Mouse (Mus musculus) kidney, adult 11 months (tissue): ENCODE measurements at regions not wholly inside any gene's neighbourhood (a gene's known extent, or its start where the extent isn't known, plus 50 kb on each side); places are given as distances from the start of the nearest gene placed in this dataset.
A peak's percentile ranks its signal among the peaks of the same experiment; 100 is the strongest.

Source experiments
- DNase-seq: peaks from one replicate; pipeline ENCODE4 v3.0.0; 2022

DNA sequence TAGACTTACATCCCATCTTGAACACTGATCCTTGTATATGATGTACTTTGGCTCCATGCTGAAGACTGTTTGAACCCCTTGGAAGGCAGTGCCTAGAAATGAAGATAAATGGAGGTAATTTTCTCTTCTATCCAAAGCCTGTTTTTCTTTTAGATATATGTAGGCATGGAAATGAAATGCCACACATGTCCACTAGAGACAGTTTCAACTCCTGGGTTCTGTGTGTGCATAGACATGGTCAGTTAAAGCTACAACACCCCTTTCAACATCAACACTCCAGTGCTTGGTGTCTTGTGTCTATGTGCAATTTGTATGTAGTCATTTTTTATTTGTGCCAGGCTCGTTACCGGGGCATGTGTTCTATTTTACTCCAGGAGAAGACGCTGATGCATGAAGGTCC, 179.7 kb upstream of the Lpp start:
- DNase-seq, result no peak

DNA sequence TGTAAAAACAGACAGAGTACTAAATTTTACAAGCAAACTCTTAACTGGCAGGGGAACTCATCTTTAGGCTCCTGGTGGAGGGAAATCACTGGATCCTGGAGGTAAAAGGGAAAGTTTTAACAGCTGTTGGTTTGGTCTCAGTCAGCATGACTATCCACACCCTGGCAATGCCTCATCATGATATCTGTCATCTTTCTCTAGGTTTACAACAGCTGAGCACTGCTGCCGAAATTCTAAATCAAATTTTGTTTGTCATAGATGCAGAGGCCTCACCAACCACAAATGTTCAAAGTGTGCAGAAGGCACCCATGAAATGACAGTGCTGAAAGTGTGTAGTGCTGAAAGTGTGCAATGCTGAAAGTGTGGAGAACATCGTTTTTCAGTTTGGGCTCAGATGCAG, 180.6 kb upstream of the Lpp start:
- no peak for DNase-seq

DNA sequence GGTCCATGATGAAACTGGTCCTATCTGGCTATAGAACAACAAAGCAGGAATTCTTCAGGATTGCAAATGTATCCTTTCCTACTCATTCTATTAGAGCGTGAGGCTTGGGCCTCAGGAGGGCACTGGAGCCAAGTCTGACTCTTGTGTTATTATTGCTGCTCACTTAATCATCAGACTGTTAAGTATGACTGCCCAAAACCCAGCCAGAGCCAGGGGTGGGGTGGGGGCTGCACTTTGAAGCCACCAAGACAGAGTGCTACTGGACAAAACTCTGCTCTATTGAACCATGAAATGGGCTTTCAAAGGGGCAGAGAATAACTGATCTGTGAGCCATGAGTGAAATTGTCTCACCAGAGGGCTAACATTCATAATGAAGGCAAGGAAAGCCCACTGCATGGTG, 181.7 kb upstream of the Lpp start:
- DNase-seq, result no peak

DNA sequence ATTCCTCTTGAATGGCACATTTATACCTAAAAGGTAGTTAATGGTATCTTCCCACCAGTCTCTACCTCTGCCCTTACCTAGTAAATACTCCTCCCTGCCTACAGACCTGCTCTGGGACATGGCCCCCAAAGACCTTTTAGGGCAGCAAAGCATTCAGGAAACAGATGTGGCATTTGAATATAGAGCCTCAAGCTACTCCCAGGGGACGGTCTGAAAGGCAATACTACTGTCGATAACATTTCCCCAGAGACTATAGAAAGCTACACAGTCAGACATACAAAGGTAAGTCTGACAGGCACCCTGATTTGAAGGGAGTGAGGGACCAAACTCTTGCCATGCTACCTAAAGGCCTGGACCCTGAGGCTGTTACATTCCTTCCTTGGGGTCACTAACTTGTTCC, 184.4 kb upstream of the Lpp start:
- no peak for DNase-seq

DNA sequence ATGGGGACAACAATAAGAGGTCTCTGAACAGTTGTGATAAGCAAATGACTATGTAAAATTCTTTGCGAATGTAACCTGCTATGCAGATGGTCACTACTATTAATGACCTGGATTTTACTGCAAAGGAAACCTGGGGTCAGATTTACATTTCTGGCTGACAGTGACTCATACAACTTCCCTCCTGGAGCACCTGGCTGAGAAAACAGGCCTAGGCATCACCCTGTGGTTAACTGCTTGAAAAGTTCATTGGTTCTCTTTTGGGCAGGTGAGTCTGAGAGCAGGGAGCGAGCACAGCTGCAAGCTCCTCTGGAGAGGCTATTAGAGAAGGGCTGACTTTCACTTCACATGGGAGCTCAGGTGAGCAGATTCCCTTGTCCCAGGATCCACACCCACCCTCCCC, 185.2 kb upstream of the Lpp start:
- no peak for DNase-seq

DNA sequence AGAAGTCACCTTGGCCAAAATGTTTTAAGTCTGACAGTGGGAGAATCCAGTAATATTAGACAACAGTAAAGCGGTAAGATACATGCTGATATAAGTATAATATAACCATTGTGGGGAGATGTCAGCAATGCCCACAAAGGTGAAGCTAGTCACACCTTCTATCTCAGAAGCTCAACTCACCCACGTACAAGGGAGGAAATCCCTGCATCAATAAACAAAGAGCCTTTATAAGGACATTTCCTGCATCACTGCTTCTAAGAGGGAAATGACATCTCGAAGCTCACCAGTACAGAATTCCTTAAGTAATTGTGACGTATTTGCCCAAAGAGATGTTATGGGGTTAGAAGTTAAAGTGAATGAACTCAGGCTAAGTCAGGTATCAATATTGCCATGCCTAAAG, 186.3 kb upstream of the Lpp start:
- no peak for DNase-seq

DNA sequence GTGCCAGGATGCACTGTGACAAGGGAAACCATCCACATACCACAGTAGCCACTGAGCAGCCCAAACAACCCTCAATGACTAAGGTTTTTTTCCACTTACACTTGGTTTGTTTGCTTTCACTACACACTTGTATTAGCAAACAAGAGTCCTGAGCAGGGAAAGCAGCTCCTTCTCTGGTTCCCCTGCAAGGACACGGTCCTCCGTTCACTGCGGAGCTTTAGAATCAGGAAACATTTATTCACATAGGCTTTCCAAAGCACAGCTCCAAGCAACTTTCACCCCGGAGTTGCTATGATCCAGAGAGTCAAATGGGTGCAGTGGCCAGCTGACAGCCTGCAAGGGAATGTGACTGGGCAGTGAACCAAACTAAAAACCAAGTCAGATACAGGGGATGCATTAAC, 186.8 kb upstream of the Lpp start:
- peak; percentile 37 for DNase-seq

DNA sequence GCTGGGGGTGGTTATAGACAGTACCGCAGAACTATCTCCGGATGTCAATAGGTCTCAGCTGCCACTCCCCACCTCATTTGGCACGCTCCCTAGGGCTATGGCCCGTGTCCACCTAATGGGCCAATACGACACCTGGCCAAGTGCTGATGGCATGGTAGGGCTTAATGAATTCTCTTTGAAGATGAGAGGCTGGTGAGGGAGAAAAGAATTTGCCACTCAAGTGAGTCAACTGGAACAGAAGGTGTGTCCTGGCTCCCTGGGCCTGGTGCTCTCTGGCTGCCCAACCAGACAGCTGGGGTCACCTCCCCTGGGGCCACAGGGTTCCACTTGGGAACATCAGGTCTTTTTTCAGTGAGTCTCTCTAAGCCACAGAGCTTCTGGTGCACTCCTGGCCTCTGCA, 187.7 kb upstream of the Lpp start:
- peak; percentile 45 for DNase-seq

DNA sequence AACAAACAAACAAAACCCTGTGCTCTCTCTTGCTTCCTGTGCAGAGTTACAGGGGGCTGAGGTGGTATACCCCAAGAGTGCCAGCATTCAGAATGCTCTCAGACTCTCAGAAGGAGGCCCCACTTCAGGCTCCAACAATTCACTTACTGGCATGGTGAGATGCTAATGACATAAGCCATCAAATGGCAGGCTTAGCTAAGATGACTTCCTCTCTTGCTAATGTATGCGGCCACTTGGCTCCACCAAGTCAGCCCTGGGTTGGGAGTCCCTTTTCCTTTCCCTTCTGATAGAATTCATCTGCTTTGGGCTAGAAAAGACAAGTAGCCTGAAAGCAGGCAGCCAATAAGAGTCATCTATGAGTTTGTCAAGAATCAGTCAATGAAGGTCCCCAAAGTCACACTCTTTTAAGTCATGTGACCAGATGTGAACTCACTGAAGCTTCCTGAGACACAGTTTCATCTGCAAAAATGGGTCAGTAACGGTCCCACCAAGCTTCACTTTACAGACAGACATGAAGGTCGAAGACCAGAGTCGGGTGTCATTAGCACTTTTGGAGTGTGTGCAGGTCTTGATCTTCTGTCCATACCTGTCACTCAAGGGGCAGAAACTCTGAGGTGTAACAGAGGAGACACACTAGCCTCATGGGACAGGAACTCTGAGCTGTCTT, 189.1 kb upstream of the Lpp start:
- no peak for DNase-seq

DNA sequence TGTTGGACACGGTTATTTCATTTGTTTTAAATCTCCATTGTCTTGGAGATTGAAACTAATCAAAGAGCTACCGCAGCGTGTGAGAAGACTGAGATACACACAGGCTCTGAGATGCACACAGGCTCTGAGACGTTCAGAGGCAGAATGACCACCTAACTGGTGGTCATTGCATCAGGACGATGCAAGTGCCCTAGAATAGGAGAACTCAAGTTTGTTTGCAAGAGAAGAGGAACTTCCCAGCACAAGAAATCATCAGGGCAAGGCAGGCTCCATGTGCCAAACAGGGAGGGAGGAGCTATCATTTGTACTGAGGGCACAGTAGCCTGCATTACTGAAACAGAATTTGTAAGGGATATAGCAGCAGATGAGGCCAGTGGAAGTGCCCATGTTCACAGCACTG, 190.7 kb upstream of the Lpp start:
- no peak for DNase-seq

DNA sequence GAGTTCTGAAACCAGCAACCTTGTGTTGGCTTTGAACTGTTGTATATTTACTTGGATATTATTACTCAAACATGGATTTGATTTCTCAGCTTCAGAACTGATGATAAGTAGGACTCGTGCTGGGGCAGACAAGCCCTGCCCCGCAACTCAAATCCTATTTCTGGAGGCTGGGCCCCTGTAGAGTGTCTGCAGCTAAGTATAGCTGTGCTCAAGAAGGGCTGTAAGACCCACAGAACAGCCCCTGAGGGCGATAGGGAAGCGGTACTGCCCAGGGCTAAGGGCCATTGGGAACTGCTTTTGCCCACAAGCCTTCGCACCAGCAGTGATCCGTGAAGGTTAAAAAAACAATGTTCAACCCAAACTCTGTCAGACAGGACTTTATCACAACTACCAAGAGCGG, 191.9 kb upstream of the Lpp start:
- DNase-seq, result no peak

DNA sequence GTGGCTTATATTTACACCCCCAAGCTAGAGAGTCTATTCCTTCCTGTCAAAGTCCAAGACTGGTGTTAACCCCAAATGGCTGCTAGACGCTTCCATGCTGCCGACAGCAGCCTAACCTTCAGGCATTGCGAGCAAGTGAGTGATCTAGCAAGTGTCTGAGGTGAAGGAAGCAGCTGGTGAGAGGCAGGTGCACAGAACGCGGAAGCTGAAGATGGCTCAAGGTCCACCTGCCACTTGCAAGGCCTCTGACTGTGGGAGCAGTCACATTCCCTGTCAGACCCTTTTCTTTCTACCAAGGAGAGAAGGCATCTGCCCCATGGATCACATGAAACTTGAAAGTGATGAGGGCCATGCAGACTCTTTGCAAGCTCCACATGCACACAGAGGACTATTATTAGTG, 193.1 kb upstream of the Lpp start:
- no peak for DNase-seq

DNA sequence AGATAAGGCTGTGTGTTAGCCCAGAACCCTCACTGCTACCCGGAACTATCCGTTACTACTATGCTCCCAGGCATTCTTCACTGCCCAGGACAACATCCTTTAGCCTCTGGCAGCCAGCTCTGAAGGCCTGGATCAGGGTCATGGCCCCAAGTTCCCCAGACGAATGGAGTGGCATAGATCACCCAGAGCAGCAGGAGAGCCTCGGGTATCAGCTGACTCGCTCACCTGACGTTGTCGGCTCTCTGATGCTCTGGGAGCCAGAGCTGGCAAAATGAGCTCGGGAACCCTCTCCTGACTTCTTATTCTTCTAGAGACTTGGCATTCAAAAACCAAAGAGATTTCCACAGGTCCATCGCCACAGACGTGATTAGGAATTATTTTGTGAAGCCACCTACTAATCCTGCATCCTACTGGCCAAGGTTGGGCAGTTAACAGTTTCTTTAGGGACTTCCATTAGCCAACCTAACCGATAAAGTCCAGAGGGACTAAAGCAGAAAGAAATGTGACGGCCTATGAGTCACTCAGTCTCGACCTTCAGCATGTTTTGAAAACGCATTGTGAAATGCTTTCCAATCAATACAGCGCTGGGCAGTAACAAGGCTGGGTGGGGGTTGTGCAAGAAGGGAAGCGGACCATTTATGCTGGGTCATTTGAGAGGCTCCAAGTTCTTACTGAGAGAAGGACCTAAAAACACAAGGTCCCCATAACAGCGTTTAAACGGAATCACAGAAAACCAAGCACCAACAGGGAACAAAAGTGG, 193.7 kb upstream of the Lpp start:
- no peak for DNase-seq

DNA sequence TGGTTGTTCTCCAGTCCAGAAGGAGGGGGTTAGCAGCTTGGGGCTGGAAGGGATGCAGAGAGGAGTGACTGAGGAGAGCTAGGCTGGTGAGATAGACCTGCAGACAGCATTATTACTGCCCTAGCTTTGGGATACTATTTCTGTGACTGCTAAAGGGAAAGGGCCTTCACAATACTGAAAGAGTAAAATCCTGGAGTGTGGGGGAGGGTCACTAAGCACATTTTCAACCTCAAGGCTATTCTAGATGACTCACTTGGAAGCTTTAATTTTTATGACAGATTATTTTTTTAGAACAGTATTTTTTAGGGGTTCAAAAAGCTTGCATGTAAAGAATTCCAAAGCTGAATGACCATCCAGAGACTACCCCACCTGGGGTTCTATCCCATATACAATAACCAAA, 195.0 kb upstream of the Lpp start:
- DNase-seq, result no peak

DNA sequence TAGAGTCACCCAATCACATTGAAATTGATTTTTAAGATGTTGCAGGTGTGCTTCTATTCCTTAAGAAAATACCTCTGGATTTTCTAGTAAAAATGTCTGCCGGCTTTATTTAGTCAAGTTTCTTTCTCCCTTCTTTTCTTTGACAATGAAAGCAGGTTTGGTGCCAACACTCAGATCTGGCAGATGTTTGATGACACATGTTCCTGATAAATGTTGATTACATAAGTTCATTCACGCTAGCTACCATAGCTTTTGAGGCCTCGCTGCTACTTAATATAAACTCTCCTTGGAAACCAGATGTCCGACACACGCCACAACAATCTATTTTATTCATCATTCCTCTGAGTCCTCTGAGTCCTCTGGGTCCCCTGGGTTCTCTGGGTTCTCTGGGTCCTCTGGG, 195.7 kb upstream of the Lpp start:
- DNase-seq, result no peak

DNA sequence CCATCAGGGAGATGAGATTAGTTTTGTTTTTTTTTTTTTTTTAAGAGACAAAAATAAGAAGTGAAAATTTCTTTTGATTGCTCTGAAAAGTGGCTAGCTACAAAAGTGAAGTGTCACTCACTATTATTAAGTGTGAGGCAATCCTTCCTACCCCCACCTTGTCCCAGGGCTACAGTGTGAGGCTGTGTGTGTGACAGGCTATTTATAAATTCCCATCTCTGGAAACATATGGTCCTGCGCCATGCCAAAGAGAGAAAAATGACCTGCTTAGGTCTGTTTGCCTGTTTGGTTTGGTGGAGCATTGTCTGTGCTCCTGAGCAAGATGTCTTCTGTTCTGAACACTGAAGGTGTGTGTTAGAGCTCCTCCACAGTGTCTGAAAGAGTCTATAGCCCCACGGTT, 199.4 kb upstream of the Lpp start:
- DNase-seq, result no peak

DNA sequence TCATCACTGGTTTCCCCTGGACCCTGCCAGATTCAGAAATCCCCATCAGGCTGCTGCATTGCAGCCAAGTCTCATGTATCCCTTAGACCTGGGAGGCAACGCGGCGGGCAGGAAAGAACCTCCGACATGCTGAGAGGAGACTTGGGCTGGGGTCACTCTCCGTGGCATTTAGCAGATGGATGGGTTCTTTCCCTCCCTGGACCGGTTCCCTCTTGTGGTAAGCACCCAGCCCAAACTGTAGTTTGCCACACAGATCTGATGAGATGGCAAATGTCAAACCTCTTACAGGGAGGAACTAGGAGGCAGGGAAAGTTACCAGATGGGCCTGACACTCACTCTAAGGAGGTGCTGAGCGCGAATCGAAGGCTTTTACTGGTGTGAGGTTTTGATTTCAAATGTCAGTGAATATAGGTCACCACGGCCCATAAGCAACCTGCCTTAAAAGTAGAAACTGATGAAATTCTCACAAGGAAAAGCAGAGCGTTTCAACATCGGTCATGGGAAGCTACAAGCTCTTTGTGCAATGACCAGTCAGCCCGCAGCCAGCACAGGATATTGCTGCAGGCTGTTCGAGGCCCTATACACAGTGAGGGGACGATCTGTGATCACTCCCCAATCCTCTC, 199.9 kb upstream of the Lpp start:
- no peak for DNase-seq

DNA sequence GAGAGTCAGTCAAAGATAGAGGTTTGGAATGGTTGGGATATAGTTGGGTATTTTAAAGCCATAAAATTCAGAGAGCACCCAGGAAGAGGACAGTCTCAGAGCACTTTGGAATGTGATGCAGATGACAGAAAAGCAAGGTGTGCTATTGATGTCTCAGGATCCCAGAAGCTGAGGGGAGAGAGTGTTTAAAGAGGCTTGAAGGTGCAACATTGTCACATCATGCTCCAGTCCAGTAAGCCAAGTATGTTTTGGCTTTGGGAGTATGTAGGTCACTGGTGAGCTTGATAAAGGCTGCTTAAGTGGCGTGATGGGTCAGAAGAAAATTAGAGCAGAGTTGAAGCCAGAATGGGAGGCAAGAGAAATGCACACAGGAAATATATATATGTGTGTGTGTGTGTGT, 201.3 kb upstream of the Lpp start:
- no peak for DNase-seq

DNA sequence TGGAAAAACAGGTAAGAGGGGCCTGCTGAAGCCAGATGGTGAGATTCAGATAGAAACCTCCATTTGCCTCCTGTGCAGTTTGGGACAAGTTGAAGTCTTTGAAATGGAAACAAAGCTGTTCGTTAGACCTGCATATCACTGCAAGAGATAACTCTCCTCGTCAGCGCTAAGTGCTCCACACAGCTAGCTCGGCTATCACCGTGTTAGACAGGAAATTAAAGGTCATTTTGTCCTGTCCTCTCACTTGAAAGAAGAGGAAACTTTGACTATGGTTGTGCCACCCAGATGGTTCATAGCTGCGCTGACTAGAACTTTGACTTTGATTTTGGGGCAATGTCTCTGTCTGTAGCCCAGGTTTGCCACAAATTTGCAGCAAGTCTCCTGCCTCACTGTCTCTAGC, 198.5 kb upstream of the Bcl6 start:
- DNase-seq, result no peak

DNA sequence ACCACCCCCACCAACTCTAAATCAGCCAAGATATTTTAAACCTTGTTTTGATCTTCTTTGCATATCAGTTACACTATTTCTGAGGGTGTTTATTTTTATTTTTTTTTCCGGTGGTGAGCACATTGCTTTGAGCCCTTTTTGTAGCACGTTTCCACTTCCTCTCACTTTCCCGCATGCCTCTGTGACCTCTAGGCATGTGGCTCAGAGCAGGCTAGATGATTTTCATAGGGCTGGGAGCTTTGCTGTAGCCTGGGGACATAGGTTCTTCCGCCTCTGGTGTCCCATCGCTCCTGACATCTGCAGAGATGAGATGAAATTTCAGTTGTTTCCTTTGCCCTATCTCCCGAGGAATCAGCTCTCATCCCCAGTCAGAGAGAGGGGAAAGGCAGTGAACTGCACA, 197.3 kb upstream of the Bcl6 start:
- no peak for DNase-seq

DNA sequence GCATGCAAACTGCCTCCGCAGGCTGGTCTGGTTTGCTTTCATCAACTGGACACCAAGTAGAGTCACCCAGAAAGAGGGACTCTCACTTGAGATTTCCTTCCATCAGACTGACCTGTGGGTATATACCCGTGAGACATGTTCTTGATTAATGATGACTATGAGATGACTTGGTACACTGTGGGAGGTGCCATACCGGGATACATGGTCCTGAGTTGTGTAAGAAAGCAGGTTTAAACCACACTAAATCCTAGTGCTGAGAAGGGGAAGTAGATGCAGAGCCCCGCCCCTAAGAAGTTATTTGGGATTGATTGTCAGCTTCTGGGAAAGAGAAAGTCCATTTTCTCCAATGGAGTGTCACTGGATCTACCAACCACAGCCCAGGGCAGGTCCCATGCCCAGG, 196.2 kb upstream of the Bcl6 start:
- DNase-seq, result no peak

DNA sequence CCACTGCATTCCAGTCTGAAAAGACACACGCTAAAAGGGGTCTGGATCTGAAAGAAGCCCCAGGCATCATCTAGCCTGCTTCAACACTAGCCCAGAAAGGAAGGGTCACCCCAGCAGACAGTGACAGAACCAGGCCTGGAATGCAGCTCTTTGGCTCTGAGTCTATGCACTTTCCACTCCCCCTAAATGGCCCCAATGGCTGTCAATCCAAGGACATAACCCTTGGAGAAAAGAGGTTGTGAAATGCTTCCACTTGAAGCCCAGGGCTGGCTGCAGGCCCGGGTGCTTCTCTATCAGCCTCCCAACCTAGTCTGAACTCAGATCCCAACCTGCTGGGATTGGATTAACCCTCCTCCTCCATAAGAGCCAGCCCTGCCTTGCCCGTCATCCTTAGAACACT, 194.6 kb upstream of the Bcl6 start:
- DNase-seq, result no peak

DNA sequence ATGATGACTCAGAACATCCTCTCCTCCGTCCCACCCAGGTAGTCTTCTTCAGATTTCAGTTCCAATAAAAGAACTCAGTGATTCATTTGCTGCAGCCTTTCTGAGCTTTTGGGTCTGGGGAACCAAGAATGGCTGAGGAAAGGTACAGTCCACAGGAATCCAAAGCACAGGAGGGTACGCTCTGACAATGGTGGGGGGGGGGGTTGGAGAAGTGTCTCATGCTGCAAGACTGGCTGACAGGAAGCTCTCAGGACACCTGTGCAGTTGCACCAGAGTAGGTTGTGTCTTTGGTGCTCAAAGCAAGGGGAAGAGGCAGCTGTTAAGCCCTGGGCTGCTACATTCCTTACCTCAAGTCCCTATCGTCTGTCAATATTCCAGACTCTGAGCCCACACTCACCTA, 192.7 kb upstream of the Bcl6 start:
- no peak for DNase-seq

DNA sequence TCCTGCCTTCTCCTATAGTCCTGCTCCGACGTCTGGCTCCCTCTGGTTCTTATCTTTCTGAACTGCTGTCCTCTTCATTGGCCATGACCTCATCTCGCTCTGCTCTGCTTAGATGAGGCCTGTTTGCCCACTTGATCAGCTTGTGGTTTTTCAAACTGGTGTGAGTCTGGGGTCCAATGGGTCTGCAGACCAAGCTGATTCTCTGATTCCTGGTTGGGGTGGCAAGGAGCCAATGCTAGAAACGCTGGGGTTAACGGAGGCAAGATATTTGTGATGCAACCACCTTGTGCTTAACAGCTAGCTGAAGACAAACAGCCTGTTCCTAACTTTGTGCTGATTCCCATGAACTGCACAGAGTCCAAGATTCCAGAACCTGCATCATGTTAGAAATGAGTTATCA, 192.0 kb upstream of the Bcl6 start:
- DNase-seq, result no peak

DNA sequence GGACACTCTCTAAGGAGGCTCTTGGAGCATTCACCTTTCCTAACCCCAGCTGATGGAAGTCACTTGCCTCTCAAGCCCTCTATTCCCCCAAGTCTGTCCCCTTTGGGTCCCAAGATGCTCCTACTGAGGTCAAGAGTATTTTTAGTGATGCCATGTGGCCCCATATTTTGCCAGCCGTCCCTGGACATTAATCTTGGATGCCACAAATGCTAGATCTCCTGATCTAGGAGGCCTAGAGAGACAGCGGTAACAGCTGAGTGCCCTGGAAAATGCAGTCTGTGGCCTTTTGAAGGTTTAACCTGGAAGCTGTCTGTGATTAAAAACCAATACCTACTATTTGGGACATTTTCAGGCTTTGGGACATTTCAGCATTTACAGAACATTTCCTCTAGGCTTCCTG, 188.9 kb upstream of the Bcl6 start:
- DNase-seq, result no peak
